Mouse (Mus musculus): Measurements from ENCODE around the gene St3gal2. TPM values are rescaled to one million over a fixed set of nuclear protein-coding genes. Genes with fewer than 3 reads are reported as not detected.

St3gal2 gene
- total and polyA plus RNA-seq, 3 experiments, result 16.9 to 44.5 (median 17.0) TPM

- Histone ChIP-seq H3K9me3 (replicated peaks; ENCODE audit: low read length) (no peaks in the 10 kb centered on the region), H3K79me2 (replicated peaks; ENCODE audit: control insufficient read depth, extremely low read depth, insufficient read depth, poor library complexity, severe bottlenecking) (peaks cover 2% of the 10 kb centered on the region; the same call in 1 of the 2 replicates), H3K4me2 (ENCODE audit: insufficient read depth, low read depth, poor library complexity, severe bottlenecking) (no peak overlapping the region), H3K9ac (ENCODE audit: insufficient read depth, low read depth) (no peak overlapping the region), H3K27ac (ENCODE audit: insufficient read depth, low read depth) (no peak overlapping the region), H3K4me3 (replicated peaks in 1 of 3; ENCODE audit: low read depth in 2 of 3, low read length in 2 of 3, poor library complexity in 1 of 3) (no peak overlapping the region), H3K4me1 (ENCODE audit: control insufficient read depth in 1 of 2, insufficient read depth in 2 of 2) (peaks cover 4 to 10% of the 10 kb centered on the region in 2 experiments; a peak in 2 of 4 replicates), H3K27me3 (replicated peaks) (no peaks in the 10 kb centered on the region), H3K36me3 (replicated peaks in 1 of 2; ENCODE audit: control insufficient read depth in 1 of 2, insufficient read depth in 1 of 2, low read length in 1 of 2) (peaks cover 20 to 29% of the 10 kb centered on the region in 2 experiments)
- in situ Hi-C loops (cut with MboI; ENCODE audit: low pct_ligation_motif_present, low pct_unique_long_range_greater_than_20kb, low sequenced_read_pairs), result no loop called here
- dilution Hi-C loops (cut with MboI; ENCODE audit: extremely low pct_ligation_motif_present, extremely low pct_unique_long_range_greater_than_20kb, low sequenced_read_pairs), result no loop called here
- no peak for TF ChIP-seq POLR2A (IDR thresholded peaks at IDR 0.05; ENCODE audit: low read depth, low read length)
- no peak for TF ChIP-seq USF1 (IDR thresholded peaks at IDR 0.05; ENCODE audit: low read depth, low read length)
- TF ChIP-seq TCF12 (IDR thresholded peaks at IDR 0.05; ENCODE audit: low read depth, low read length), result no peak
- TF ChIP-seq RCOR1 (conservative IDR thresholded peaks at IDR 0.05; ENCODE audit: low read depth, low read length), result no peak
- no peak for TF ChIP-seq MYC (IDR thresholded peaks at IDR 0.05; ENCODE audit: low read depth, low read length)
- no peak for TF ChIP-seq JUN (IDR thresholded peaks at IDR 0.05; ENCODE audit: insufficient read depth, low read depth, low read length)
- no peak for TF ChIP-seq MXI1 (IDR thresholded peaks at IDR 0.05; ENCODE audit: low read depth, low read length)
- no peak for TF ChIP-seq RAD21 (IDR thresholded peaks at IDR 0.05; ENCODE audit: low read depth, low read length)
- TF ChIP-seq E2F4 (IDR thresholded peaks at IDR 0.05; ENCODE audit: insufficient replicate concordance, low read depth, low read length), result no peak
- TF ChIP-seq NELFE (IDR thresholded peaks at IDR 0.05; ENCODE audit: low read depth, low read length), result no peak
- TF ChIP-seq UBTF (IDR thresholded peaks at IDR 0.05; ENCODE audit: low read depth, low read length), result no peak
- no peak for DNase-seq (ENCODE audit: extremely low read depth)
Measured at GRCm38 (mm10) chr8:110901056-110901455, 18.7 kb upstream of the St3gal2 start.

- H3K36me3 ChIP-seq (replicated peaks in 1 of 2; ENCODE audit: control insufficient read depth in 1 of 2, insufficient read depth in 1 of 2, low read length in 1 of 2), result peaks cover 20 to 27% of the 10 kb centered on the region in 2 experiments
- DNase-seq (ENCODE audit: extremely low read depth), result peak; percentile 71
- H3K9ac ChIP-seq (ENCODE audit: insufficient read depth, low read depth), result peak within 1 kb of the TSS; percentile 59
- in situ Hi-C loops (cut with MboI; ENCODE audit: low pct_ligation_motif_present, low pct_unique_long_range_greater_than_20kb, low sequenced_read_pairs), result no loop called here
- no peaks in the 10 kb centered on the region for H3K9me3 ChIP-seq (replicated peaks; ENCODE audit: low read length)
- H3K79me2 ChIP-seq (replicated peaks; ENCODE audit: control insufficient read depth, extremely low read depth, insufficient read depth, poor library complexity, severe bottlenecking), result peaks cover 2% of the 10 kb centered on the region; the same call in 1 of the 2 replicates
- H3K27ac ChIP-seq (ENCODE audit: insufficient read depth, low read depth), result no peak within 1 kb of the TSS
- H3K4me2 ChIP-seq (ENCODE audit: insufficient read depth, low read depth, poor library complexity, severe bottlenecking), result peak within 1 kb of the TSS; percentile 95
- H3K4me3 ChIP-seq (replicated peaks in 1 of 3; ENCODE audit: low read depth in 2 of 3, low read length in 2 of 3, poor library complexity in 1 of 3), result peak within 1 kb of the TSS; percentile 71 to 78 (median 75)
- no peaks in the 10 kb centered on the region for H3K27me3 ChIP-seq (replicated peaks)
- H3K4me1 ChIP-seq (ENCODE audit: control insufficient read depth in 1 of 2, insufficient read depth in 2 of 2), result peaks cover 4 to 10% of the 10 kb centered on the region in 2 experiments; a peak in 2 of 4 replicates
- dilution Hi-C loops (cut with MboI; ENCODE audit: extremely low pct_ligation_motif_present, extremely low pct_unique_long_range_greater_than_20kb, low sequenced_read_pairs), result no loop called here
- no peak for TF ChIP-seq PAX5 (IDR thresholded peaks at IDR 0.05; ENCODE audit: low read length)
- TF ChIP-seq USF1 (IDR thresholded peaks at IDR 0.05; ENCODE audit: low read depth, low read length), result no peak
- no peak for TF ChIP-seq MYC (IDR thresholded peaks at IDR 0.05; ENCODE audit: low read depth, low read length)
- no peak for TF ChIP-seq RAD21 (IDR thresholded peaks at IDR 0.05; ENCODE audit: low read depth, low read length)
- TF ChIP-seq IRF4 (IDR thresholded peaks at IDR 0.05; ENCODE audit: low read depth, low read length), result no peak
- no peak for TF ChIP-seq ZNF384 (IDR thresholded peaks at IDR 0.05; ENCODE audit: low read depth, low read length)
- peak; percentile 73 for TF ChIP-seq POLR2A (IDR thresholded peaks at IDR 0.05; ENCODE audit: low read depth, low read length)
- TF ChIP-seq ETS1 (conservative IDR thresholded peaks at IDR 0.05; ENCODE audit: low read depth, low read length), result no peak
- TF ChIP-seq NRF1 (IDR thresholded peaks at IDR 0.05; ENCODE audit: low read depth, low read length), result peak; percentile 90
- TF ChIP-seq CHD1 (IDR thresholded peaks at IDR 0.05; ENCODE audit: low read depth, low read length), result no peak
- TF ChIP-seq HCFC1 (IDR thresholded peaks at IDR 0.05; ENCODE audit: low read depth, low read length), result peak; percentile 98
- TF ChIP-seq KAT2A (IDR thresholded peaks at IDR 0.05; ENCODE audit: insufficient replicate concordance, low read length), result peak; percentile 88; the same call in 1 of the 2 replicates
- no peak for TF ChIP-seq MEF2A (IDR thresholded peaks at IDR 0.05; ENCODE audit: borderline replicate concordance, low read depth, low read length)
- no peak for TF ChIP-seq MAFK (IDR thresholded peaks at IDR 0.05; ENCODE audit: insufficient replicate concordance, low read length)
- peak; percentile 34; the same call in 1 of the 2 replicates for TF ChIP-seq NELFE (IDR thresholded peaks at IDR 0.05; ENCODE audit: low read depth, low read length)
- TF ChIP-seq E2F4 (IDR thresholded peaks at IDR 0.05; ENCODE audit: insufficient replicate concordance, low read depth, low read length), result peak; percentile 49; the same call in 1 of the 2 replicates
- no peak for TF ChIP-seq TBP (conservative IDR thresholded peaks at IDR 0.05; ENCODE audit: low read depth, low read length)
- TF ChIP-seq POLR2AphosphoS2 (IDR thresholded peaks at IDR 0.05; ENCODE audit: low read depth, low read length), result no peak
- no peak for TF ChIP-seq JUND (conservative IDR thresholded peaks at IDR 0.05; ENCODE audit: low read depth, low read length)
- TF ChIP-seq GABPA (IDR thresholded peaks at IDR 0.05; ENCODE audit: insufficient replicate concordance, low read depth, low read length), result peak; percentile 57; the same call in 1 of the 2 replicates
- no peak for TF ChIP-seq USF2 (conservative IDR thresholded peaks at IDR 0.05; ENCODE audit: low read depth, low read length)
- TF ChIP-seq MXI1 (IDR thresholded peaks at IDR 0.05; ENCODE audit: low read depth, low read length), result no peak
- TF ChIP-seq MAX (IDR thresholded peaks at IDR 0.05; ENCODE audit: low read length), result no peak
- peak; percentile 49; the same call in 1 of the 2 replicates for TF ChIP-seq TCF12 (IDR thresholded peaks at IDR 0.05; ENCODE audit: low read depth, low read length)
- peak; percentile 41; the same call in 1 of the 2 replicates for TF ChIP-seq ELF1 (IDR thresholded peaks at IDR 0.05; ENCODE audit: low read depth, low read length)
- 0 out of 2 replicates have a peak, but pooled peaks have one; percentile 17 for TF ChIP-seq SIN3A (IDR thresholded peaks at IDR 0.05; ENCODE audit: low read length)
Measured at GRCm38 (mm10) chr8:110901839-110902578, 17.7 kb upstream of the St3gal2 start, which contains the start of gene Fuk. Gene Fuk (minus strand): TSS chr8:110902488.
